Mouse (Mus musculus): Measurements from ENCODE around the gene Plekhm2.

Gene Plekhm2

DNA sequence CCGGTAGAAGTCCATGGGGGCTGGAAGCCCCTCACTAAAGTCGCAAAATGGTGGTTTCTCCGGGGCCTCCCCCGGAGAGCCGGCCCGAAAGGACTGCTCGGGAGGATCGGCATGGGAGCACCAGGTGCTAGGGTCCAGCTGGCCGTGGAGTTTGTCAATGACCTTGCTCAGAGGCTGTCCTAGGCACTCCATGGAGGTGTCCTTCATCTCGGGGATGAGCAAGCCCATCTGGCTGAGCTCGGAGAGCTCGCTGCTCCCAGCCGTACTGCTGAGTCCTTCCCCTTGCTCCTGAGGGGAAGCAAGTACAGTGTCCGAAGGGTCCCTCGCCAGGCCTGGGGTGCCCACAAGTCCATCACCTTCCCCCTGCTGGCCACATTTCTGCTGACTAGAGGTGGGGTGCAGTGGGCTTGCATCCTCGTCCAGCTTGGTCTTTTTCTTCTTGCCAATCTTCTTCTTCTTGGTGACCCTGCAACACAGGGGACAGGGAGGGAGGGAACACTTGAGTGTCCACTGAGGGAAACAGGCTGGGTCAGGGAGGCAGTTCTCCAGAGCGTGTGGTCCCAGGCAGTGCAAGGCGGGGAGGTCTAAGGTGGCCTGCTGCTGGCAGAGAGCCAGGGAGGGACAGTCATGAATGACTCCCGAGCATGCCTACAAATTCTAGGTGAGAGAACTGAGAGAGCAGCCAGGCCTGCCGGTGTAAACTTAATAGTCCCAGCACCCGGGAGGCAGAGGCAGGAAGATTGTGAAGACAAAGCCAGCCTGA is 32.4 kb downstream of the Plekhm2 start:
- no peak for DNase-seq (ENCODE audit: low read depth, low spot score)

DNA sequence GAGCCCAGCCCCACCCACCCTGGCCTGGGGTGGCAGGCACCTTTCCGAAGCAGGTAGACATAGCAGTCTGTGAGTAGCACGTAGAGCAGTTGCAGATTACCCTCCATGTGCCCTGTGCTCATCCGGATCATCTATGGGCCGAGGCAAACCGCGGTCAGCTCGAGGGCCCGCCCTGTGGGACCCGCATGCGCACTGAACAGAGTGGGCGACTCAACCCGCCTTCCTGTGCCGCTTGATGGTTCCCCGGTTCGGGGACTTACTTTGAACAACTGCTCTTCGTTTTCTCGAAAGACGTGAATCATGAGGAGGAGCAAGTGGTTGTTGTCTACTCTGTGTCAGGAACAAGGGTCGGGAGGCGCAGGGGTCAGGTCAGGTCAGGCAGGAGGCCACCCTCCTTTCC is 33.4 kb downstream of the Plekhm2 start:
- no peak for DNase-seq (ENCODE audit: low read depth, low spot score)

DNA sequence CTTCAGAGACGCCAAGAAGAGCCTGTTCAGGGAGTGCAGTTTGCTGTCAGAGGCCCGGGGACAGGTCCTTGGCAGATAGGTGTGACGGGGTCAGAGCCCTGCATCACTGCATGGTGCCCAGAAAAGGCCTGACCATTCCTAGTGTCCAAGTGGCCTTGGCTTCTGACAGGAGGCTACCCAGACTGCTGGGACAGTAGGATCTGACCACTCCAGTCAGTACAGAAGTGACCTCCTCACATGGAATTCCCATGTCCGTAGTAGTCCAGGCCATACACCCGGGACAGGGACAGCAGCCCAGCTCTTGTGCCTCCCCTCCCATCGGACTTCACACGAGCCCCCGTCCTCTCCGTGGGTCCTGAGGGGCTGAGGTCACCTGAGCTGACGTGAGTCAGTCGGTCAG is 34.7 kb downstream of the Plekhm2 start:
- DNase-seq (ENCODE audit: low read depth, low spot score): no peak

- no peak for DNase-seq (ENCODE audit: low read depth, low spot score)
Observed at GRCm38 (mm10) chr4:141628661-141629060, 36.0 kb downstream of the Plekhm2 start.

DNA sequence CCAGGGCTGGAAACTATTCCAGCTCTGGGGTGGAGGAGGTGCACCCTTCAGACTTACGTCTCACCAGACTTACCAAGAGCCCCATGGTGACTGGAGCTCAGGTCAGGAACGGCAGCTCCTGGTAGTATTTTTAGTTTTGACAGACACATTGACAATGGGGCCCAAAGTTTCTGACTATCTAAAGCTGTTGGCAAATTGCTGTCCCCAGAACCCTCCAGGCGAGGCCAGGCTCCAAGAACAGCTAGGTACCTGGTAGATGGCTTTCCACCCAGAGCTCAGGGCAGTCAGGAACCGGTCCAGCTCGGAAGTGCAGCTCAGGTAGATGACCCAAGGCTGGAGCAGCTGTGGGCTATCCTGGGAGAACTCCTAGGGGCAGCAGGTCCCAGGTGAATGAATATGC is 37.2 kb downstream of the Plekhm2 start:
- DNase-seq (ENCODE audit: low read depth, low spot score): no peak

DNA sequence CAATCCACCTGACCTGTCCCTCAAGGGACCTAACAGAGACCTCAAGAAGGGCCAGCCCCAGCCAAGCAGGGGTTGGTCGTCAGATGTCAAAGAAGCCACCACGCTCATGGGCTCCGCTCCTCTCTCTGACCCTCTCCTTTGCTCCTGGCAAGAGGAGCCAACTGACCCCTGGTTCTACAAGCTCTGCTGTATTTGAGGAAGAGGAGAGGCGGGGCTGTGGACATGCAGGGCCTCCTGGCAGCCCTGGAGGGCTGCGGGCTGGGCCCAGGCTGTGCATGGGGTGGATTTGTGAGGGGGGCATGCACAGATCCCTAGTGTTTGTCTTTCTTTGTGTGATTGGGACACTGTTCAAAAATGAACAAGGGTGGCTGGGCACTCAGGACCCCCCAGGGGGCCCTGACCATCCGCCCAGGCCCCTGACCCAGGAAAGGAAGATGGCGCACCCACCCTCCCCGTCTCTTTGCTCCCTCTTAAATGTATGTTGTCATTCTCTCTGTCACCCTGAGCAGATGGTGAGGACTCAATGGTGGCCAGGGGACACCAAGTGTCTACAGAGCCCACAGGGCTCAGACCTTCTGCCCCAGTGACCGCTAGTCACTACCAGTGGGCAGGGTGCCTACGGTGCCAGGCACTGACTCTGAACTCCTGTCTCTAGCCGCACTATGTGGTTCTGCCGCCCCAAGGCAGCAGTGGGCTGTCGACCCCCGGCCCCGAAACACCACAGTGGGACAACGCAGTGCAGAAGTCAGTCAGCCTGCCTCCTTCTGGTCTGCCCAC is 38.7 kb downstream of the Plekhm2 start:
- no peak for DNase-seq (ENCODE audit: low read depth, low spot score)

DNA sequence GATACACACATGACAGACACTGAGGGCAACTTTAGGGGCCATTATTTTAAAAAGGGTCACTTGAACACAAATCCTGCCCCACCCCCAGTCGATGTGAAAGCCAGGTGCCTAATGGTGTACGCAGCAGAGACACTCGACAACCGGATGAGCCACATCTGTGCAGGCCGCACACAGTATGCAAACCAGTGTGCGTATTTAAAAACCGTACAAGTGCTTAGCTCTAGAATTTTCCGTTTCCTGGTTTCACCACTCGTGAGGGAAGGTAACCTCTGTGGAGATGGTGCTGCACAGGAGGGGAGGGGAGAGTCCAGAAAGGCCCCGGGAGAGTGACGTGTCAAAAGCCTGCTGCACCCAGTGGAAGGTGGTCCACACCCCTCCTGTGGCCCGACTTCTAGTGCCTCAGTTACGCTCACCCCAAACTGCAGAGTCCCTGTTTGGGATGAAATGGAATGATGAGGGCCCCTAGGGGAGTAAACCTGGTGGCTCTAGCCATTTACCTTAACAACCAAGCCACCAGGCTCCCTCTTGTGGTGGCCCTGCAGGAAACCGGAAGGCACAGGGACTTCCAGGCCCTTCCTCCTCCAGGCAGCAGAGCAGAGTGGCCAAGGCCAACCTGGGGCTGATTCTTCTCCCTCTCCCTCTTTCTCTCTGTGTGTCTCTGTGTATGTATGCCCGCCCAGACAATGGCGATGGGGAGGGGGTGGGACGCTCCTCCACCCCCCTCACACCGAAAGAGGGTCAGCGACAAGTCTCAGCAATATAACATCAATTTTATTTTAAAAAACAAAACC is 39.5 kb downstream of the Plekhm2 start:
- DNase-seq (ENCODE audit: low read depth, low spot score): no peak

DNA sequence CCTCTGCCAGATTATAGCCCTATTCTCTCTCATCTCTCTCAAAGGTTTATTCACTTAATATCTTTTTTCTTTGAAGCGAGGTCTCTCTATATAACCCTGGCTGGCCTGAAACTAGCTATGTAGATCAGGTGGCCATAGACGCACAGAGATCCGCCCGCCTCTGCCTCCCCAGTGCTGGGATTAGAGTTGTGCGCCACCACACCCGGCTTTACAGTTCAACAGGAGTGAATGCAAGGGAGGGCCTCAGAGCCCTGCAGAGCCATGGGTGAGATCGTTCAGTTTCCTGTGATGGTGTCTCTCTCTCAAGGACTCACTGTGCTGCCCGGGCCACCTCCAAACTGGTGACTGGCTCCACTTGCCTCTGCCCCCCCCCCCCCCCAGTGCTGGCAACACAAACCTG is 40.6 kb downstream of the Plekhm2 start:
- DNase-seq (ENCODE audit: low read depth, low spot score): no peak

DNA sequence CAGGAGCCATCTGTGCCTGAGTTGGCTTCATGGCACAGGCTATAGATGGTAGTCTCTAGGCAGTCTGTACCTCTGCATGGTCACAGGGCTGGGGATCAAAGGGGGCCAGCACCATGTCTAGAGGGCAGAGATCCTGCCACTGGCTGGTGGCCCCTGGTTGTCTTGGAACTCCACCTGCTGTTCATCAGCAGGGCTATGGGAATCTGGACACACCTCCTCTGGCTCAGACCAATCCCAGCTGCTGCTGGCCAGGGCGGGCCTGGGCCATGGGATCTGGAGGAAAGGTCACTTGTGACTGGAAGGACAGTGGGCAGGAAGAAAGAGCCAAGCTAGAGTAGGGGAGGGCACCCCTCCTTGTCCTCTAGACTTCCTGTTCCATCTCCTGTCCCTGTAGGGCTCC is 41.0 kb downstream of the Plekhm2 start, which contains the start of gene Slc25a34:
Slc25a34 (minus strand) TSS at position 156 of the 400 bp plus-strand sequence.
- no peak for DNase-seq (ENCODE audit: low read depth, low spot score)

DNA sequence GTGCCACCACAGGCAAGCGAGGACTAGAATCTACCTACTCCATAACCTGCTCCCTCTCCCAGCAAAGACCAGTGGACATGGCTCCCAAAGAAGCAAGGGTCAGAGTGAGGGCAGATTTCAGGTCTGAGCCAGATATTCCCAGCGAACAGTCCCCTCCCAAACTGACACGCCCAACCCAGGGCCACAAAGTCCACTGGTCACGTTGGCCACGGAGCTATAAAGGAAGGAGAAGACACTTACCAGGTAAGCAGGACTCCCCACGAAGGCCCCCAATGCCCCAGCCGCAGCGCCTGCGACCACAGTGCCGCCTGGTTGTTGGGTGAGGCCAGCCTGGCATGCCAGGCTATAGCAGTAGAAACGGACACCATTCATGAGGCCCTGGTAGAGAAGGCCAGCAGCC is 41.7 kb downstream of the Plekhm2 start:
- no peak for DNase-seq (ENCODE audit: low read depth, low spot score)

DNA sequence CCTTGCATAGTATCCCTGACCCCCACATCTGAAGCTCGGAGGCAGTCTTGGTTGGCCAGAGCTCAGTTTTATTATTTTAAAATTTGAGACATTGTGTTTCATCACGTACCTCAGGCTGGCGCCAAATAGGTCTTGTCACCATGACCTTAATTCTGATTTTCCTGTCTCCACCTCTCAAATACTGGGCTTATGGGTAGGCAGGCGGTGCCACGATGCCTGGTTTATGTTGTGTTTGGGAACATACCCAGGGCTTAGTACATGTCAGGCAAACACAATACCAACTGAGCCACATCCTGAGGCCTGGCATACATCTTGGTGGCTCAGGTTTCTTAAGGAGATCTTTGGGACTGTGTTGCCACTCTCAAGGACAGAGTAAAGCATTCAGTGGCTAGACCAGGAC is 42.1 kb downstream of the Plekhm2 start:
- DNase-seq (ENCODE audit: low read depth, low spot score): no peak

- no peak for DNase-seq (ENCODE audit: low read depth, low spot score)
Observed at GRCm38 (mm10) chr4:141622091-141622490, 42.6 kb downstream of the Plekhm2 start.

GRCm38 (mm10) chr4:141621297-141621696 is 43.4 kb downstream of the Plekhm2 start:
- DNase-seq (ENCODE audit: low read depth, low spot score): no peak

DNA sequence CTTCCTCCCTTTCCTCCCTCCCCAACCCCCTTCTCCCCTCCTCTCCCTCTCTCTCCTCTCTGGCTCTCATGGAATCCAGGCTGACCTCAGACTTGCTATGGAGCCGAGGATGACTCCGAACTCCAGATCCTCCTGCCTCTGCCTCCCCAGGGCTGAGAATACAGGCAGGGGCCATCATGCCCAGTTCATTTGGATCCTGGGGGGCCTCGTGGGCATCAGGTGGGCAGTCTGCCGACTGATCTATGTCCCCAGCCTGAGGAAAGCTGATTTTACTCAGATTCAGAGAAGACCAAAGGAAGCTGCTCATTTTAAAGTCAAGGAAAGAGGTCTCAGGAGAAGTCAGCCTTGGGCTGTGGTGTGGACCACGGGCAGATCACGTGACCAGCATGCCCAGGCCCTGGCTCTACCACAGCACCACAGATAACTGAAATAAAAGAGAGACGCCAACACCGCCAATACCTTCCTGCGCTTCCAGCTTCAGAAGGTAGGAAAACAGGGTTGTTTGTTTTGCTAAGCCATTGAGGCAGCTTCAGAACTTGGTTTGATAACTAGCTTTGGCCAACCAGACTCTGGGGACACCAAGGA is 45.3 kb downstream of the Plekhm2 start:
- DNase-seq (ENCODE audit: low read depth, low spot score): no peak

GRCm38 (mm10) chr4:141618565-141619243 is 46.0 kb downstream of the Plekhm2 start, which contains the start of gene Tmem82:
TSS of gene Tmem82 (minus strand) at chr4:141618633.
- no peak for DNase-seq (ENCODE audit: low read depth, low spot score)

DNA sequence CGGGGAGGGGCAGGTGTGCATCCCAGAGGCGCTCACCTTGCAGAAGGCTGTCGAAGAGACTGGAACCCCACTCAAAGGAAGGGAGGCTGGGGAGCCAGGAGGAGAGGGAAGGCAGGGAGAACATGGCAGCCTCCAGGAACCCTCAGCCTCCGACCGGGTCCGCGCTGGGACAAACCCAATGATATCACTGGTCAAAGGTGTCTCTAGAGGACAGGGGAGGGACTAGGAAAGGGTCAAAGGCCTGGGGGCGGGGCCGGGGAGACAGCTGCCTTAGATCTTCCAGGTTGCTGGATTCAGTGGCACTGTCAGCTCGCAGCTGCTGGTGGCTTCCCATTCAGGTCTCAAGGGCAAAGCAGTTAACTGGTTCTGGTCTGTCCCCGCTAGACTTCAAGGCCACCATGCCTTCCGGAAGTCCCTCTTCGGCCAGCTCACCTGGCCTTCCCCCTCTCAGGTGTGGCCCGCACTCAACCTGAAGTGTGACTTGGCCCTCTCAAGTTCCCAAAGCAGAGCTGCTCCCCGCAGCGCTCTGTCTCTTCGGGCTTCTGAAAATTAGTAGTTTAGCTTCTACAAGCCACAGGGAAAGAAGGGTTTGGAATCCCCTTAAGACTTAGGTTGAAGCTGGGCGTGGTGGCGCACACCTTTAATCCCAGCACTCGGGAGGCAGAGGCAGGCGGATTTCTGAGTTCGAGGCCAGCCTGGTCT is 46.7 kb downstream of the Plekhm2 start:
- DNase-seq (ENCODE audit: low read depth, low spot score): no peak

DNA sequence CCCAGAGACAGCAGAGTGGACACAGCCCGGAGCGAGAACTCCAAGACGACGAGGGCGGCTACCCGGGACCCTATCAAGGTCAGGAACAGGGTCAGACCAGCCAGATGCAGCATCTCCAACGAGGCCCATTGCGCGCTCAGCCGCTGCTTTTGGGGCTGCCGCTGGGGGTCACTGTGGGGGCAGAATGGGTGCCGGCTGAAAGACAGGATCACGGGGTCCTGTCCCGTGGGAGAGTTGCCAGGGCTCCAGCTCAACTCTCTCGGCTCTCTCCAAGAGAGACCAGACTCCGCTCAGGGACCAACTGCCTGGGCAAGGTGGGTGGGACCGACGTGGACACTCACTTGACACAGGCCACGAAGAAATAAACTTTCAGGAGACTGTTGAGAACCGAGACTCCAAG is 47.4 kb downstream of the Plekhm2 start:
- DNase-seq (ENCODE audit: low read depth, low spot score): no peak

GRCm38 (mm10) chr4:141616811-141617210 is 47.9 kb downstream of the Plekhm2 start:
- no peak for DNase-seq (ENCODE audit: low read depth, low spot score)

DNA sequence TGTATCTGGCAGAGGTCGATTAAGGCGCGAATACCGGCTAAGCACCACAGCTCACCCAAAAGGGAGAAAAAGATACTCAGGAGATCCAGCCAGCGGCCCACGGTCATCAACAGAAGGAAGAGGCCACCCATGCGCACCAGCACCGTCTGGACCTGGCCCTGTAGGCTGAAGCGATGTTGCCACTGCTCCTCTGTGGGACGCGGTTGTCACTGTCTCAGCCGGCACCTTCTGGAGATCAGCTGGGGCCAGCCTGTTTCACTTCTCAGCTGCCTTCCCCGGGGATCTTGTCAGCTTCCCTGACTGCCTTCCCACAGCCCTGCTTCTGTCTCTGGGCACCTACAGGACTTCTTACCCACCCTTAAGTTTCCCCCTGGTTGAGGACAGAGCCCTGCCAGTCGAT is 49.8 kb downstream of the Plekhm2 start:
- no peak for DNase-seq (ENCODE audit: low read depth, low spot score)

- no peak for DNase-seq (ENCODE audit: low read depth, low spot score)
Observed at GRCm38 (mm10) chr4:141609538-141609937, 55.2 kb downstream of the Plekhm2 start.

DNA sequence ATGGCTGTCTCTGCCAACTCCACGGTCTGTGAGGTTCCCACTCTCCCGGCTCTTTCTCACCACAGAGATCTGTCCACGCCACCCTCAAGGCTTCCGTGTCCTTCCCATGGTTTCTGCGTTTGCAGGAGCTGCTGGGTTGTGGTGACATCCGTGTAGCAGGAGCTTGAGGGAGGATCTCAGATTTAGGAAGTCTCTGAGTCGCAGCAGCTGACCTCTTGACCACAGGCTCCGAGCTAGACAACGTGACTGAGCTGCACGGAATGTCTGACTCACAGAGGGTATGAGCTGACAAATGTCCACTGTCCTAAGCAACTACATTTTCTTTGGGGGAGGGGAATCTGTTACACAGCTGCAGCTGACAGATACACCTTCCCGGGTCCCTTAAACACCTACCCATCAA is 58.8 kb downstream of the Plekhm2 start, which contains the start of gene Fblim1:
Fblim1 (minus strand) TSS at position 236 of the 400 bp plus-strand sequence.
- DNase-seq (ENCODE audit: low read depth, low spot score): no peak

Measured in embryo, embryonic 11.5 days (tissue).